Mouse (Mus musculus) heart, embryonic 10.5 days (tissue): Measurements from ENCODE around the gene Pip5k1b. TPM values are rescaled to one million over a fixed set of nuclear protein-coding genes. Genes with fewer than 3 reads are reported as not detected.
"Not testable (repeated sequence)": the region's sequence is repeated elsewhere in the genome, so short reads cannot be mapped to it uniquely, and the experiment has no call there.

Experiments
- DNase-seq: peaks from one replicate; pipeline ENCODE4 v3.0.0-alpha.2; 2017; ENCODE audit warnings: low spot score
- H3K27ac ChIP-seq: fragments of 300-500 bp; sonication (generic); 2 replicates; pipeline ENCODE4 v1.5.1; 2016; ENCODE audit warnings: mild to moderate bottlenecking
- H3K27me3 ChIP-seq: fragments of 300-500 bp; sonication (generic); 2 replicates; pipeline ENCODE4 v1.6.1; 2016; ENCODE audit warnings: mild to moderate bottlenecking; ENCODE audit not compliant: poor library complexity, insufficient read depth, severe bottlenecking
- H3K36me3 ChIP-seq: fragments of 300-500 bp; sonication (generic); 2 replicates; pipeline ENCODE4 v1.6.1; 2016; ENCODE audit warnings: mild to moderate bottlenecking, moderate library complexity
- H3K4me1 ChIP-seq: fragments of 300-500 bp; sonication (generic); 2 replicates; pipeline ENCODE4 v1.6.1; 2016; ENCODE audit warnings: mild to moderate bottlenecking
- H3K4me3 ChIP-seq: fragments of 300-500 bp; sonication (generic); 2 replicates; pipeline ENCODE4 v1.5.1; 2016; ENCODE audit warnings: mild to moderate bottlenecking, moderate library complexity
- H3K9me3 ChIP-seq: fragments of 300-500 bp; sonication (generic); 2 replicates; pipeline ENCODE4 v1.6.1; 2016; ENCODE audit warnings: mild to moderate bottlenecking, moderate library complexity
- WGBS: fragments of 180-500 bp; shearing (Covaris S2); methylation state at CpG from one replicate; pipeline ENCODE4 v1.1.7; 2016; 5-methylcytosine and 5-hydroxymethylcytosine counted together
- polyA plus RNA-seq: library from polyadenylated mRNA; unstranded; fragments of >200 nt; fragmentation: Nextera tagmentation; extraction: Ambion mirVana; gene quantifications from 2 replicates; pipeline ENCODE4 v1.2.1, GENCODE M21; 2016

Gene Pip5k1b
- polyA plus RNA-seq, 1 experiment from 2014 or later: 6.3 TPM

GRCm38 (mm10) chr19:24554425-24554824, 1.2 kb downstream of the Pip5k1b start:
- no peaks in the 10 kb centered on the region for H3K36me3 ChIP-seq
- H3K4me3 ChIP-seq: peak overlapping the region; percentile 95
- H3K9me3 ChIP-seq: no peaks in the 10 kb centered on the region
- 20% methylated on average over 4 of the region's 4 CpGs for WGBS
- peak overlapping the region; percentile 97 for H3K27ac ChIP-seq
- peak; percentile 42 for DNase-seq
- no peaks in the 10 kb centered on the region for H3K27me3 ChIP-seq
- H3K4me1 ChIP-seq: peaks cover 39% of the 10 kb centered on the region

GRCm38 (mm10) chr19:24553291-24554075, 2.2 kb downstream of the Pip5k1b start:
- Histone ChIP-seq H3K9me3 (no peaks in the 10 kb centered on the region), H3K27ac (peak overlapping the region; percentile 97; the same call in 1 of the 2 replicates), H3K4me1 (peaks cover 35% of the 10 kb centered on the region), H3K36me3 (peaks cover 3% of the 10 kb centered on the region; the same call in 1 of the 2 replicates), H3K27me3 (no peaks in the 10 kb centered on the region), H3K4me3 (peak overlapping the region; percentile 95)
- WGBS: 54% methylated on average over 12 of the region's 12 CpGs
- peak; percentile 63 for DNase-seq

GRCm38 (mm10) chr19:24552641-24553040, 3.0 kb downstream of the Pip5k1b start:
- 82% methylated on average over 6 of the region's 6 CpGs for WGBS
- H3K27me3 ChIP-seq, H3K4me3 ChIP-seq, H3K27ac ChIP-seq, H3K9me3 ChIP-seq: not testable (repeated sequence)
- H3K4me1 ChIP-seq: peaks cover 28% of the 10 kb centered on the region
- peak; percentile 27 for DNase-seq
- H3K36me3 ChIP-seq: peaks cover 11% of the 10 kb centered on the region; the same call in 1 of the 2 replicates

GRCm38 (mm10) chr19:24551196-24551954, 4.3 kb downstream of the Pip5k1b start:
- no peak overlapping the region for H3K4me3 ChIP-seq
- DNase-seq: peak; percentile 38
- H3K27ac ChIP-seq: no peak overlapping the region
- peaks cover 5% of the 10 kb centered on the region; the same call in 1 of the 2 replicates for H3K9me3 ChIP-seq
- no peaks in the 10 kb centered on the region for H3K27me3 ChIP-seq
- peaks cover 13% of the 10 kb centered on the region; the same call in 1 of the 2 replicates for H3K36me3 ChIP-seq
- peaks cover 19% of the 10 kb centered on the region for H3K4me1 ChIP-seq
- WGBS: 61% methylated on average over 3 of the region's 3 CpGs

GRCm38 (mm10) chr19:24550778-24551177, 4.9 kb downstream of the Pip5k1b start:
- DNase-seq: peak; percentile 39
- Histone ChIP-seq H3K4me3 (no peak overlapping the region), H3K27me3 (no peaks in the 10 kb centered on the region), H3K36me3 (peaks cover 13% of the 10 kb centered on the region; the same call in 1 of the 2 replicates), H3K4me1 (peaks cover 23% of the 10 kb centered on the region; the same call in 1 of the 2 replicates), H3K9me3 (peaks cover 5% of the 10 kb centered on the region; the same call in 1 of the 2 replicates), H3K27ac (no peak overlapping the region)
- WGBS: 73% methylated on average over 7 of the region's 7 CpGs

GRCm38 (mm10) chr19:24550016-24550415, 5.7 kb downstream of the Pip5k1b start:
- WGBS: 91% methylated on average over 2 of the region's 2 CpGs
- peak; percentile 55 for DNase-seq
- H3K27ac ChIP-seq: no peak overlapping the region
- H3K9me3 ChIP-seq: peaks cover 5% of the 10 kb centered on the region; the same call in 1 of the 2 replicates
- H3K4me3 ChIP-seq: no peak overlapping the region
- no peaks in the 10 kb centered on the region for H3K27me3 ChIP-seq
- H3K36me3 ChIP-seq: peaks cover 13% of the 10 kb centered on the region; the same call in 1 of the 2 replicates
- peaks cover 30% of the 10 kb centered on the region; the same call in 1 of the 2 replicates for H3K4me1 ChIP-seq

- Histone ChIP-seq H3K9me3 (peaks cover 5% of the 10 kb centered on the region; the same call in 1 of the 2 replicates), H3K27me3 (no peaks in the 10 kb centered on the region), H3K27ac (no peak overlapping the region), H3K36me3 (peaks cover 13% of the 10 kb centered on the region; the same call in 1 of the 2 replicates), H3K4me3 (no peak overlapping the region), H3K4me1 (peaks cover 34% of the 10 kb centered on the region)
- WGBS: 94% methylated on average over 9 of the region's 9 CpGs
- peak; percentile 66 for DNase-seq
These were observed 7.3 kb downstream of the Pip5k1b start for GRCm38 (mm10) chr19:24548337-24548736.

- peaks cover 42% of the 10 kb centered on the region for H3K4me1 ChIP-seq
- 56% methylated on average over 10 of the region's 10 CpGs for WGBS
- no peak overlapping the region for H3K4me3 ChIP-seq
- peaks cover 13% of the 10 kb centered on the region; the same call in 1 of the 2 replicates for H3K36me3 ChIP-seq
- peak; percentile 71 for DNase-seq
- H3K9me3 ChIP-seq: peaks cover 5% of the 10 kb centered on the region; the same call in 1 of the 2 replicates
- no peaks in the 10 kb centered on the region for H3K27me3 ChIP-seq
- H3K27ac ChIP-seq: no peak overlapping the region
These were observed 9.5 kb downstream of the Pip5k1b start for GRCm38 (mm10) chr19:24546153-24546552.

GRCm38 (mm10) chr19:24543386-24544350, 12.0 kb downstream of the Pip5k1b start:
- H3K4me3 ChIP-seq: no peak overlapping the region
- H3K4me1 ChIP-seq: peaks cover 43% of the 10 kb centered on the region
- 64% methylated on average over 14 of the region's 14 CpGs for WGBS
- H3K27me3 ChIP-seq: no peaks in the 10 kb centered on the region
- H3K36me3 ChIP-seq: peaks cover 12% of the 10 kb centered on the region; the same call in 1 of the 2 replicates
- DNase-seq: peak; percentile 72
- H3K27ac ChIP-seq: peak overlapping the region; percentile 36; the same call in 1 of the 2 replicates
- peaks cover 5% of the 10 kb centered on the region; the same call in 1 of the 2 replicates for H3K9me3 ChIP-seq

GRCm38 (mm10) chr19:24542293-24542675, 13.4 kb downstream of the Pip5k1b start:
- Histone ChIP-seq H3K4me1 (peaks cover 43% of the 10 kb centered on the region), H3K27ac (peak overlapping the region; percentile 36; the same call in 1 of the 2 replicates), H3K36me3 (no peaks in the 10 kb centered on the region)

GRCm38 (mm10) chr19:24541669-24542292, 13.9 kb downstream of the Pip5k1b start:
- H3K4me3 ChIP-seq: no peak overlapping the region
- WGBS: 81% methylated on average over 17 of the region's 17 CpGs
- peak; percentile 63 for DNase-seq
- H3K27me3 ChIP-seq: no peaks in the 10 kb centered on the region
- H3K9me3 ChIP-seq: no peaks in the 10 kb centered on the region
- H3K4me1 ChIP-seq: peaks cover 43% of the 10 kb centered on the region
- no peaks in the 10 kb centered on the region for H3K36me3 ChIP-seq
- H3K27ac ChIP-seq: no peak overlapping the region; the same call in 1 of the 2 replicates

More at GRCm38 (mm10) chr19:24542293-24542675, 13.4 kb downstream of the Pip5k1b start:
- Histone ChIP-seq H3K4me3 (no peak overlapping the region), H3K27me3 (no peaks in the 10 kb centered on the region), H3K9me3 (no peaks in the 10 kb centered on the region)
- peak; percentile 62 for DNase-seq
- WGBS: 89% methylated on average over 7 of the region's 7 CpGs
